Mouse (Mus musculus) stomach, embryonic 14.5 days (tissue): ENCODE data around the gene Hist1h2ae. TPM values are rescaled to one million over a fixed set of nuclear protein-coding genes. Genes with fewer than 3 reads are reported as not detected.
"Not testable (repeated sequence)": the region's sequence is repeated elsewhere in the genome, so short reads cannot be mapped to it uniquely, and the experiment has no call there.

ENCODE experiments used
- ATAC-seq: fragments of 200-750 bp; cut with Nextera tagmentation; 2 replicates; pipeline ENCODE4 v1.8.0; 2017; ENCODE audit warnings: low read depth, moderate TSS enrichment; ENCODE audit not compliant: insufficient number of reproducible peaks, insufficient read depth, low FRiP score
- H3K27ac ChIP-seq: fragments of 300-500 bp; sonication (generic); 2 replicates; pipeline ENCODE4 v1.5.1; 2014; ENCODE audit warnings: mild to moderate bottlenecking, low read length, moderate library complexity, mixed read lengths
- H3K27me3 ChIP-seq: fragments of 300-500 bp; sonication (generic); 2 replicates; pipeline ENCODE4 v1.6.1; 2014; ENCODE audit warnings: low read length, control low read depth, mixed read lengths; ENCODE audit not compliant: control insufficient read depth, insufficient read depth
- H3K36me3 ChIP-seq: fragments of 300-500 bp; sonication (generic); 2 replicates; pipeline ENCODE4 v1.6.1; 2014; ENCODE audit warnings: mild to moderate bottlenecking, control low read depth, low read length, moderate library complexity, mixed read lengths; ENCODE audit not compliant: control insufficient read depth, insufficient read depth
- H3K4me1 ChIP-seq: fragments of 300-500 bp; sonication (generic); 2 replicates; pipeline ENCODE4 v1.6.1; 2014; ENCODE audit warnings: low read length, control low read depth, mixed read lengths; ENCODE audit not compliant: control insufficient read depth, insufficient read depth
- H3K4me2 ChIP-seq: fragments of 300-500 bp; sonication (generic); replicated peaks from 2 replicates; pipeline ENCODE4 v1.6.1; 2014; ENCODE audit warnings: low read depth, low read length, control low read depth
- H3K4me3 ChIP-seq: fragments of 300-500 bp; sonication (generic); 2 replicates; pipeline ENCODE4 v1.5.1; 2014; ENCODE audit warnings: low read depth, low read length, control low read depth
- H3K9ac ChIP-seq: fragments of 300-500 bp; sonication (generic); replicated peaks from 2 replicates; pipeline ENCODE4 v1.6.1; 2014; ENCODE audit warnings: low read depth, mild to moderate bottlenecking, control low read depth, low read length, moderate library complexity, mixed read lengths
- H3K9me3 ChIP-seq: fragments of 300-500 bp; sonication (generic); 2 replicates; pipeline ENCODE4 v1.6.1; 2016; ENCODE audit warnings: low read depth, low read length, control low read depth; ENCODE audit not compliant: control insufficient read depth
- WGBS: fragments of 180-500 bp; shearing (Covaris S2); extraction: QIAGEN DNeasy Blood & Tissue Kit; methylation state at CpG from one replicate; pipeline ENCODE4 v1.1.7; 2014; 5-methylcytosine and 5-hydroxymethylcytosine counted together
- polyA plus RNA-seq: library from polyadenylated mRNA; unstranded; fragments of >200 nt; fragmentation: Nextera tagmentation; extraction: Ambion mirVana; gene quantifications from 2 replicates; pipeline ENCODE4 v1.2.1, GENCODE M21; 2014

The Hist1h2ae gene
- polyA plus RNA-seq, 1 experiment from 2014 or later, result 109 TPM

- peak overlapping the region; percentile 38 for H3K4me3 ChIP-seq
- 4% methylated on average over 1 of the region's 1 CpGs for WGBS
- ATAC-seq, result no peak
- H3K9ac ChIP-seq, result peak overlapping the region; percentile 31; the same call in 1 of the 2 replicates
- H3K36me3 ChIP-seq, result no peaks in the 10 kb centered on the region
- peaks cover 18% of the 10 kb centered on the region; the same call in 1 of the 2 replicates for H3K4me1 ChIP-seq
- peak overlapping the region; percentile 98 for H3K27ac ChIP-seq
- no peaks in the 10 kb centered on the region for H3K27me3 ChIP-seq
- peak overlapping the region; percentile 69 for H3K4me2 ChIP-seq
- no peaks in the 10 kb centered on the region for H3K9me3 ChIP-seq
These were observed 15.9 kb upstream of the Hist1h2ae start for GRCm38 (mm10) chr13:23586940-23587225.

GRCm38 (mm10) chr13:23586099-23586939 lies 15.3 kb upstream of the Hist1h2ae start:
- under 1% methylated on average over 21 of the region's 22 CpGs for WGBS
- Histone ChIP-seq H3K4me3 (peak overlapping the region; percentile 38), H3K27me3 (no peaks in the 10 kb centered on the region), H3K36me3 (no peaks in the 10 kb centered on the region), H3K9me3 (no peaks in the 10 kb centered on the region), H3K4me2 (peak overlapping the region; percentile 69), H3K4me1 (peaks cover 18% of the 10 kb centered on the region; the same call in 1 of the 2 replicates), H3K27ac (peak overlapping the region; percentile 98), H3K9ac (peak overlapping the region; percentile 31; the same call in 1 of the 2 replicates)
- no peak for ATAC-seq

GRCm38 (mm10) chr13:23585442-23586098 lies 14.6 kb upstream of the Hist1h2ae start:
- peak; percentile 87 for ATAC-seq
- under 1% methylated on average over 29 of the region's 36 CpGs for whole genome bisulfite sequencing
- H3K27me3 ChIP-seq, H3K36me3 ChIP-seq, H3K9me3 ChIP-seq: not testable (repeated sequence)
- peak overlapping the region; percentile 60 for H3K9ac ChIP-seq
- peak overlapping the region; percentile 96 for H3K27ac ChIP-seq
- peaks cover 21% of the 10 kb centered on the region; the same call in 1 of the 2 replicates for H3K4me1 ChIP-seq
- H3K4me3 ChIP-seq, result peak overlapping the region; percentile 38
- peak overlapping the region; percentile 69 for H3K4me2 ChIP-seq

GRCm38 (mm10) chr13:23585029-23585441 lies 14.0 kb upstream of the Hist1h2ae start:
- WGBS, result under 1% methylated on average over 21 of the region's 21 CpGs
- ATAC-seq, result 0 out of 2 replicates have a peak, but pooled peaks have one; percentile 15

GRCm38 (mm10) chr13:23584331-23584730 lies 13.3 kb upstream of the Hist1h2ae start:
- Histone ChIP-seq H3K27me3 (no peaks in the 10 kb centered on the region), H3K9me3 (no peaks in the 10 kb centered on the region), H3K4me3 (peak overlapping the region; percentile 38), H3K36me3 (no peaks in the 10 kb centered on the region), H3K27ac (peak overlapping the region; percentile 96), H3K4me1 (peaks cover 21% of the 10 kb centered on the region; the same call in 1 of the 2 replicates), H3K9ac (peak overlapping the region; percentile 60), H3K4me2 (peak overlapping the region; percentile 69)
- no peak for ATAC-seq

More at GRCm38 (mm10) chr13:23585029-23585441, 14.0 kb upstream of the Hist1h2ae start:
- Histone ChIP-seq H3K9me3 (no peaks in the 10 kb centered on the region), H3K36me3 (no peaks in the 10 kb centered on the region), H3K4me1 (peaks cover 21% of the 10 kb centered on the region; the same call in 1 of the 2 replicates), H3K27me3 (no peaks in the 10 kb centered on the region), H3K9ac (peak overlapping the region; percentile 60), H3K4me3 (peak overlapping the region; percentile 38), H3K4me2 (peak overlapping the region; percentile 69), H3K27ac (peak overlapping the region; percentile 96)

- no peaks in the 10 kb centered on the region for H3K36me3 ChIP-seq
- H3K4me1 ChIP-seq, result peaks cover 21% of the 10 kb centered on the region; the same call in 1 of the 2 replicates
- ATAC-seq, result no peak
- peak overlapping the region; percentile 96; the same call in 1 of the 2 replicates for H3K27ac ChIP-seq
- no peak overlapping the region for H3K4me3 ChIP-seq
- H3K9ac ChIP-seq, result 0 out of 2 replicates have a peak overlapping the region, but pooled peaks have one; percentile 11
- H3K4me2 ChIP-seq, result no peak overlapping the region
- no peaks in the 10 kb centered on the region for H3K9me3 ChIP-seq
- H3K27me3 ChIP-seq, result no peaks in the 10 kb centered on the region
These were observed 12.5 kb upstream of the Hist1h2ae start for GRCm38 (mm10) chr13:23583387-23584068.

- peak overlapping the region; percentile 47 for H3K4me3 ChIP-seq
- 5% methylated on average over 6 of the region's 6 CpGs for WGBS
- ATAC-seq, result no peak
- peaks cover 21% of the 10 kb centered on the region; the same call in 1 of the 2 replicates for H3K4me1 ChIP-seq
- no peaks in the 10 kb centered on the region for H3K27me3 ChIP-seq
- H3K36me3 ChIP-seq, result no peaks in the 10 kb centered on the region
- H3K4me2 ChIP-seq, result peak overlapping the region; percentile 83
- H3K9me3 ChIP-seq, result no peaks in the 10 kb centered on the region
- peak overlapping the region; percentile 96 for H3K27ac ChIP-seq
- H3K9ac ChIP-seq, result peak overlapping the region; percentile 68
These were observed 11.4 kb upstream of the Hist1h2ae start for GRCm38 (mm10) chr13:23582219-23583056.
